Mouse (Mus musculus) lung, postnatal 0 days (tissue): ENCODE measurements at regions not wholly inside any gene's neighbourhood (a gene's known extent, or its start where the extent isn't known, plus 50 kb on each side); places are given as distances from the start of the nearest gene placed in this dataset.

Experiments used
- ATAC-seq: fragments of 200-750 bp; cut with Nextera tagmentation; 2 replicates; pipeline ENCODE4 v1.8.0; 2017; ENCODE audit warnings: moderate library complexity
- DNase-seq: peaks from one replicate; pipeline ENCODE4 v3.0.0-alpha.2; 2016; ENCODE audit warnings: low spot score
- H3K27ac ChIP-seq: fragments of 300-500 bp; sonication (generic); 2 replicates; pipeline ENCODE4 v1.5.1; 2014; ENCODE audit warnings: antibody characterized with exemption, mild to moderate bottlenecking, low read length, mixed read lengths
- H3K27me3 ChIP-seq: fragments of 300-500 bp; sonication (generic); replicated peaks from 2 replicates; pipeline ENCODE4 v1.6.1; 2014; ENCODE audit warnings: low read length, mixed read lengths; ENCODE audit not compliant: insufficient read depth
- H3K36me3 ChIP-seq: fragments of 300-500 bp; sonication (generic); 2 replicates; pipeline ENCODE4 v1.6.1; 2014; ENCODE audit warnings: low read length, mixed read lengths; ENCODE audit not compliant: insufficient read depth
- H3K4me1 ChIP-seq: fragments of 300-500 bp; sonication (generic); 2 replicates; pipeline ENCODE4 v1.6.1; 2014; ENCODE audit warnings: antibody characterized with exemption, low read depth, low read length, mixed read lengths; ENCODE audit not compliant: insufficient read depth
- H3K4me2 ChIP-seq: fragments of 300-500 bp; sonication (generic); replicated peaks from 2 replicates; pipeline ENCODE4 v1.6.1; 2014; ENCODE audit warnings: low read depth, mild to moderate bottlenecking, low read length, moderate library complexity, mixed read lengths
- H3K4me3 ChIP-seq: fragments of 300-500 bp; sonication (generic); 2 replicates; pipeline ENCODE4 v1.5.1; 2014; ENCODE audit warnings: low read depth, low read length
- H3K9ac ChIP-seq: fragments of 300-500 bp; sonication (generic); replicated peaks from 2 replicates; pipeline ENCODE4 v1.6.1; 2014; ENCODE audit warnings: low read depth, mild to moderate bottlenecking
- H3K9me3 ChIP-seq: fragments of 300-500 bp; sonication (generic); 2 replicates; pipeline ENCODE4 v1.6.1; 2016; ENCODE audit warnings: low read length, mixed read lengths
- CTCF ChIP-seq: IDR thresholded peaks from 2 replicates; pipeline ENCODE4 v1.5.1; 2016; ENCODE audit warnings: antibody characterized with exemption, mild to moderate bottlenecking
- EP300 ChIP-seq: IDR thresholded peaks from 2 replicates; pipeline ENCODE4 v1.6.1; 2016; ENCODE audit warnings: antibody characterized with exemption, mild to moderate bottlenecking, control low read depth
- WGBS: fragments of 180-500 bp; shearing (Covaris S2); extraction: QIAGEN DNeasy Blood & Tissue Kit; methylation state at CpG from one replicate; pipeline ENCODE4 v1.1.7; 2014; 5-methylcytosine and 5-hydroxymethylcytosine counted together

DNA sequence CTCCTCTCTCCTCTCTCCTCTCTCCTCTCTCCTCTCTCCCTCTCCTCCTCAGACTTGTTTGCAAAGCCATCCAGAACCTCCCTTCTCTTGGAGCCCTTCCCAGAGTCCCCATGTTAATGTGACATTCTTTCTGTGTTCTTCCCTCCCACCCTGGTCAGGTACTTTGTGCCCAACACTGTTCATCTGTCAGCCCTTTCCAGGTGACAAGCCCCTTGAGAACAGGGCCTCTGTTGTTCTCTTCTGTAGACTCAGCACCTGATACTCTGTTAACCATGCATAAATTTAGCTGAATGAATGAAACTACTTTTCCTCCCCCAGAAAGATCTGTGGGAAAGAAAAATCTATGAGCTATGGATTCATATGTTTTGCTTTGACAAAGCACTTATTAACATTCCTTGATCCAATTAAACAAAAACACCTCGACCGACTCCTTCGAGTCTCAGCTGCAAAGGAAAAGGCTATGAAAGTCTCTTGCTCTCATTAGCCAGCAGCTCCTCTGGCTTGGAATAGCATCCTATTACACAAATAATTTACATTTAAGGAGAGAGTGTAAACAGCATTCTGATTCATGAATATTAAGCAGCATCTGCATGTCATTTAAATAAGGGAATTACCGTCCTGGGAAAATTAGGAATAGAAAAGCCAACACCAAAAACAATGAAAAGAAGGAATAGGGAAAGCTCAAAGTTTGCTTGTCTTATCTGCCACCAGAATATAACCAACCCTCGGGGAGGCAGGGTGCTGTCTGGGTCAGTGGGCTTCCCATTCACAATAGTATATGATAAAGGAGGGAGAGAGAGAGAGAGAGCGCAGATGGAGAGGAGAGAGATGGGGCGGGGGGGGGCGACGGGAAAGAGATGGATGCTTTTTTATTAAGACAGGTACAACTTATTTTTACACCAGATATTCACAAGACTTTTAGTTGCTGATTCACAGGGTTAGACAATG lies 230.1 kb upstream of the Peli2 start:
- ATAC-seq (no peak), DNase-seq (no peak)
- Histone ChIP-seq H3K9me3 (no peaks in the 10 kb centered on the region), H3K4me2 (no peak overlapping the region), H3K4me3 (no peak overlapping the region), H3K27me3 (no peaks in the 10 kb centered on the region), H3K4me1 (no peaks in the 10 kb centered on the region), H3K27ac (no peak overlapping the region), H3K36me3 (no peaks in the 10 kb centered on the region), H3K9ac (no peak overlapping the region)
- WGBS = 65% methylated on average over 9 of the region's 9 CpGs
- TF ChIP-seq CTCF = no peak
- TF ChIP-seq EP300 = no peak

DNA sequence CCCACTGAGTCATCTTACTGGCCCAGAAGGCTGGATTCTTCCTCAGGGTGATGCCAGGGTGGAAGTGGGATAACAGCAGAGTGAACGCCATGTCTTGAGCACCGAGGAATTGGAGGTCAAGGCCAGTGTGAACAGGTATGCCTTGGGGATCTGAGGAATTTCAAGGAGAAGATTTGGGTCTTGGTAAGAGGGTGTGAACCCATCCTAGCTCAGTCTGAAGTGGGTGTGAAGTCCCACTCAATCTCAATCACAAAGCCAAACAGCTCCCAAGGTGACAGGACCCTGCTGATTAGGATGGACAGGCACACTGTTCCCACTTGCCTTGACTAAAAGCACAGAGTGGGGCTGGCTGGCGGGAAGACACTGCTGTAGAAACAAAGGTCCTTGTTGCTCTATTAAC lies 224.0 kb upstream of the Peli2 start:
- WGBS = 73% methylated on average over 3 of the region's 3 CpGs
- H3K27ac ChIP-seq = no peak overlapping the region
- DNase-seq (no peak), ATAC-seq (no peak)
- no peak overlapping the region for H3K4me2 ChIP-seq
- H3K36me3 ChIP-seq = no peaks in the 10 kb centered on the region
- no peak overlapping the region for H3K4me3 ChIP-seq
- H3K9me3 ChIP-seq = no peaks in the 10 kb centered on the region
- no peaks in the 10 kb centered on the region for H3K27me3 ChIP-seq
- H3K9ac ChIP-seq = no peak overlapping the region
- TF ChIP-seq CTCF = no peak
- TF ChIP-seq EP300 = no peak
- no peaks in the 10 kb centered on the region for H3K4me1 ChIP-seq

DNA sequence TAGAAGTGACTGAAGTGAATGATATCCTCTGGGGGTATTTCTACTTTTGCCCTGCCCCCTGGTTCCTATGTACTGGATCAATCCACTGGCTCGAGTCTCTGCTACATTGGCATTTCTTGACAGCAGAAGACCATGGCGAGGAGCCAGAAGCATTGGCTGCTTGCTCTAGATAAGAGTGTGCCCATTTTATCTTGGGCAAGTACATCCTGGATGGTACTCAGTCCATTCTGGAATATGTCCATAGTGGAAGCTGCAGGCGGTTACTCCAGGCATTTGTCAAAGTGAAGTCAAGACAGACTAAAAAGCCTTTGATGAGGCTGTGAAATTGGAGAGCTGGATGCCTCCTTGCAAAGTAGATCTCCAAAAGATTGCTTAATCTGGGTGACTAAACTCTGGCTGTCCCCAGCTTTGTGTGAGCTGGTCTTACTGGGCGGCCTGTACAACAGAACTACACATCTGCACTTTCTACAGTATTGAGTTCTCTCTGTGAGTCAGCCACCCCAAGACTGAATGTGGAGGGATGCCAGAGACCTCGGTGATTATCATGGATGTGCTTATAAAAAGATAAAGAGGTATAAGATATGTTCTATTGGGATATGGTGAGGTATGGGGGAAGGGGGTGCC lies 222.6 kb upstream of the Peli2 start:
- ATAC-seq (peak; percentile 38; the same call in 1 of the 2 replicates), DNase-seq (peak; percentile 30)
- H3K9ac ChIP-seq = no peak overlapping the region
- H3K4me1 ChIP-seq = no peaks in the 10 kb centered on the region
- H3K4me3 ChIP-seq = no peak overlapping the region
- no peak overlapping the region for H3K27ac ChIP-seq
- H3K9me3 ChIP-seq = no peaks in the 10 kb centered on the region
- H3K36me3 ChIP-seq = no peaks in the 10 kb centered on the region
- 62% methylated on average over 5 of the region's 5 CpGs for WGBS
- H3K27me3 ChIP-seq = no peaks in the 10 kb centered on the region
- H3K4me2 ChIP-seq = no peak overlapping the region
- TF ChIP-seq EP300 = no peak
- no peak for TF ChIP-seq CTCF

DNA sequence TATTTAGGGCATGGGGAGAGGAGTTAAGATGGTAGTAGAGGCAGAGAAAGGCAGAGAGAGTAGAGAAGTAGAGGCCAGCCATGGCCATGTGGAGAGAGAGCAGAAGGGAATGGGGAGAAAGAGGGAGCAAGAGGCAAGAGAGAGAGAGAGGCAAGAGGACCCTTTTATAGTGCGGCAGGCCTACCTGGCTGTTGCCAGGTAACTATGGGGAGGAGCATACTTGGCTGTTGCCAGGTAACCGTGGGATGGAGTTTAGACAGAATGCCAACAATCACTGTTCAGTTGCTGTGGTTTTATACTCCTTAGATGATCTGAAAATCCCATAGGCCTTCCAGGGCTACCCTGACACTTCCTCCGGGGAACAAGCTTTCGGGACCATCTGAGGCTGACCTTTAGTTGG lies 222.0 kb upstream of the Peli2 start:
- no peaks in the 10 kb centered on the region for H3K9me3 ChIP-seq
- TF ChIP-seq EP300 = no peak
- no peak for TF ChIP-seq CTCF

DNA sequence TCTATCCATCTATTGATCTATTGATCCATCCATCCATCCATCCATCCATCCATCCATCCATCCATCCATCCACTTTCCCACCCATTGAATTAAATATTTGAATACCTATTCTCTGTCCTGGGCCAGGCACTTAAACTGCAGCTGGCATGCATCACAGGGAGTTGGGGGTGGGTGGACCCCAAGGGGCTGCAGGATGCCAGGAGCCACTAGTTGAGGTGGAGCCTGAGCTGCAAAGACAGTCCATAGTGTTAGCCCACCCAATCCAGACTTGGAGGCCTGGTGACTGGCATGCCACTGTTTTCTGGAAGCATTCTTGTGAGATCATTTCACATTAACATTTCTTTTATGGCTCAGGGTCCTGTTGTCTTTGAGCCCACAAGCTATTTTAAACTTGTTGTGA lies 215.3 kb upstream of the Peli2 start:
- Histone ChIP-seq H3K36me3 (no peaks in the 10 kb centered on the region), H3K27ac (no peak overlapping the region), H3K4me1 (no peaks in the 10 kb centered on the region), H3K9me3 (no peaks in the 10 kb centered on the region), H3K27me3 (no peaks in the 10 kb centered on the region), H3K4me3 (no peak overlapping the region), H3K9ac (no peak overlapping the region), H3K4me2 (no peak overlapping the region)
- TF ChIP-seq EP300 = no peak
- TF ChIP-seq CTCF = no peak
- ATAC-seq (no peak), DNase-seq (no peak)

More for the DNA sequence above, 222.0 kb upstream of the Peli2 start:
- Histone ChIP-seq H3K27me3 (no peaks in the 10 kb centered on the region), H3K9ac (no peak overlapping the region), H3K36me3 (no peaks in the 10 kb centered on the region), H3K4me3 (no peak overlapping the region), H3K4me1 (no peaks in the 10 kb centered on the region), H3K27ac (no peak overlapping the region), H3K4me2 (no peak overlapping the region)
- 63% methylated on average over 4 of the region's 4 CpGs for WGBS
- no peak for ATAC-seq
- no peak for DNase-seq

DNA sequence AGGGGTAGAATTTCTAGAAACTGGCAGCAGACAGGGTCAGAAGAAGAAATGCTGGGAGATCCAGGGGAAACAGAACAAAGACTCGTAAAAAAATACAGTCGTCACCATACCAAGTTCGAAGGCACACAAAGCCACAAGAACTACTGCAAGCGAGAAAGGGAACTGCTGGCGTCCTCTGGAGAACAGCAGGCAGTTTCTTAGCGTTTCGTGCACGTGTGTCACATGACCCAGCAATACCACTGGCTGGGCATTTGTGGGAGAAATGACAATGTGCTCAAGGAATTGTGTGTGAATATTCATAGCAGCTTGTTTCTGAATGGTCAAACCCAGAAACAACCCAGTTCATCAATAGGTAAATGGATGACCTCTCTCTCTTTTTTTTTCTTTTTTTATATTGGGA lies 211.5 kb upstream of the Peli2 start:
- no peak for TF ChIP-seq CTCF
- no peak for TF ChIP-seq EP300
- Histone ChIP-seq H3K27ac (no peak overlapping the region), H3K4me2 (no peak overlapping the region), H3K36me3 (no peaks in the 10 kb centered on the region), H3K4me1 (no peaks in the 10 kb centered on the region), H3K4me3 (no peak overlapping the region), H3K9me3 (no peaks in the 10 kb centered on the region), H3K27me3 (no peaks in the 10 kb centered on the region), H3K9ac (no peak overlapping the region)
- ATAC-seq (no peak), DNase-seq (no peak)
- WGBS = 55% methylated on average over 8 of the region's 8 CpGs
